Mouse (Mus musculus): Measurements from ENCODE around the gene Gm20379. TPM values are rescaled to one million over a fixed set of nuclear protein-coding genes. Genes with fewer than 3 reads are reported as not detected.
A peak's percentile ranks its signal among the peaks of the same experiment; 100 is the strongest.

The Gm20379 gene
- not detected for total RNA-seq (2022)

DNA sequence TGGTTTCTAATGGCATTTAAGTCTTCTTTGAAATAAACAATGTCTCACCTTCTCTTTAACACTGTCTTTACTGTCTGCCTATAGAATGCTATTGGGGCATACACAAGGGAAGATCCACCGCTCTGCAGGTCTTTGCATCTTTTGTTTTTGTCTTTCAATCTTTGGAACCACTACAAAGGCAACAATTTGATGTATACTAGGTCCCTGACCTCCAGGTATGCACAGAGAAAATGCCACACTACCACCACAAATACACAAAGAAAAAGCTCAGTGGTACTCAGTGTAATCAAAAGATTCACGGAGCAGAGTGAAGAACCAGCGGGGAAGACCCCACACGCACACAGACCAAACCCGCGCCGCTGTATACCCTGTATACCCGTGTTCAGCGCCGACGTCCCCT lies at the start of gene Gm20379:
Gene Gm20379, plus strand, starts transcription at position 301 of the 400 bp plus-strand sequence.
- DNase-seq (ENCODE audit: low spot score in 2 of 2) = no peak

DNA sequence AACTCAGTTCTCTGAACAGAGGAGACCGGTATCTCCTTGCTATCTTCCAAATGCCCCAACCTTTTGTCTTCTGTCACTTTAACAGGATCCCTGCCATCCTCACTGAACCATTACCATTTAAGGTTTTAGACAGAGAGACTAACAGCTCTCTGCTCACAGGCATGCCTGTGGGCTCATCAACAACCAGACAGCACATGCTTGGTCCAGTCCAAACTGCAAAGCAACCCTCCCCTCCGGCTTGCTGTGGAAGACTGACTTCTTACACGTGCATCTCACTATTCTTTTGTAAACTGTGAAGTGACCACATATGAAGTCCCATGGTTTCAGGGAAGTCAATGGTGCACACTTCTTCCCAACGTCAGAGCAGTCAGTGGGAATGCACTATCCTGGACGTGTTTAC lies 44.5 kb upstream of the Gm20379 start:
- no peak for DNase-seq (ENCODE audit: low spot score in 2 of 2)

- no peak for DNase-seq (ENCODE audit: low spot score in 2 of 2)
Observed at GRCm38 (mm10) chr13:92263566-92263965, 42.2 kb upstream of the Gm20379 start.

DNA sequence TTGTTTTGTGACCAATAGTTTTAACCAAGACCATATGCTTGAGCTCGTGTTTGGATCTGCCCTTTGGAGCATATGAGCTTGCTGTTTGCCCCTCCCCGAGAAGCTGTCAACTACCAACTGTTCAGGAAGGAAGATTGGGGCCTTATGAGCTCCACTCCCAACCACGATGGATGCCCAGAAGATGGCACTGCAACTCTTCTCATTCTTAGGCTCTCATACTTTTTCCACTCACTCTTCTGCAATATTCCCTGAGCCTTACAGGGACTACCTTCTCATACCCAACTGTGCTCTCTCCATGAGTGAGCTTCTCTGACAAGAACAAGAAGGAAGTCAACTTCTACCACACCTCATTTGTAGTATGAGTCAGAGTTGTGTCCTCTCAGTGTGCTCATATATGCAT lies 38.7 kb upstream of the Gm20379 start:
- no peak for DNase-seq (ENCODE audit: low spot score in 2 of 2)

GRCm38 (mm10) chr13:92274274-92275198 lies 31.2 kb upstream of the Gm20379 start:
- peak in 1 of 2 experiments; percentile 40 for DNase-seq (ENCODE audit: low spot score in 2 of 2)

GRCm38 (mm10) chr13:92275292-92275691 lies 30.5 kb upstream of the Gm20379 start:
- no peak for DNase-seq (ENCODE audit: low spot score in 2 of 2)

DNA sequence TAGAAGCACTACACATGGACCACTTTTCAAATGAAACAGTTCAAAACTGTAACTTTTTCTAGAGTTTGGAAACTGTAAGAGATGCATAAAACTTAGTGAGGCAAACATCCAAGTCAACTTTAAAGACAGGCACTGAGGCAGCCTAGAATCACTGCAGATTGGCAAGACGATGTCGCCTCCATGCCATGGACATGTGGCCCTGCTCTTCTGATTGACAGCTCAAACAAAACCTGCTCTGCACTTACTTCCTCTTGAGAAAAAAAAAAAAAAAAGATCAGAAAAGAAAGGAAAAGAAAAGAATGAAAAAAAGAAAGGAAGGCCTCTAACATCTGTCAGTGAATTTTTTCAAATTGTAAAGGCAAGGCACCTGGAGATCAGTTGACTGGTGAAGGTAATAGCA lies 28.8 kb upstream of the Gm20379 start:
- DNase-seq (ENCODE audit: low spot score in 2 of 2) = no peak

GRCm38 (mm10) chr13:92291605-92292004 lies 14.2 kb upstream of the Gm20379 start:
- DNase-seq (ENCODE audit: low spot score in 2 of 2) = no peak

- DNase-seq (ENCODE audit: low spot score in 2 of 2) = no peak
Observed at GRCm38 (mm10) chr13:92293883-92294282, 11.9 kb upstream of the Gm20379 start.

GRCm38 (mm10) chr13:92296490-92296889 lies 9.3 kb upstream of the Gm20379 start:
- no peak for DNase-seq (ENCODE audit: low spot score in 2 of 2)

GRCm38 (mm10) chr13:92297021-92297420 lies 8.8 kb upstream of the Gm20379 start:
- DNase-seq (ENCODE audit: low spot score in 2 of 2) = no peak

DNA sequence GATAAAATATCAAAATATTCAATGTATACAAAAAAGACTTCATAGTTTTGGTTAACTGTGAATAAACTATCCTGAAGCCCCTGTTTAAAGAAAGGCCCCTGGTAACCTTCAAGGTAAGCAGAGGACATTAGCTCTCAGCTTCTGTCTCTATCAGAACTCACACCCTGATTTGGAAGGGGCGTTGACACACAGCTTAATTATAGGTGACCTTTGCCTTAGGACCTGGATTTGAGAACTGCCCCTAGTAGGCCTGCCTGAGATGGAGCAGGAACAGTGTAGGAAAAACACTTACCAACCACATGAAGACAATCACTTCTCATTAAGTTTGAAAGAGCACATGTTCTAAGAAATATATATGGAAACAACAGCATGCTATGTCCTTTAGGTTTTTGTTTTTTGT lies 6.3 kb upstream of the Gm20379 start:
- DNase-seq (ENCODE audit: low spot score in 2 of 2) = no peak

GRCm38 (mm10) chr13:92301754-92302153 lies 4.0 kb upstream of the Gm20379 start:
- no peak for DNase-seq (ENCODE audit: low spot score in 2 of 2)

GRCm38 (mm10) chr13:92302466-92302865 lies 3.3 kb upstream of the Gm20379 start:
- no peak for DNase-seq (ENCODE audit: low spot score in 2 of 2)

DNA sequence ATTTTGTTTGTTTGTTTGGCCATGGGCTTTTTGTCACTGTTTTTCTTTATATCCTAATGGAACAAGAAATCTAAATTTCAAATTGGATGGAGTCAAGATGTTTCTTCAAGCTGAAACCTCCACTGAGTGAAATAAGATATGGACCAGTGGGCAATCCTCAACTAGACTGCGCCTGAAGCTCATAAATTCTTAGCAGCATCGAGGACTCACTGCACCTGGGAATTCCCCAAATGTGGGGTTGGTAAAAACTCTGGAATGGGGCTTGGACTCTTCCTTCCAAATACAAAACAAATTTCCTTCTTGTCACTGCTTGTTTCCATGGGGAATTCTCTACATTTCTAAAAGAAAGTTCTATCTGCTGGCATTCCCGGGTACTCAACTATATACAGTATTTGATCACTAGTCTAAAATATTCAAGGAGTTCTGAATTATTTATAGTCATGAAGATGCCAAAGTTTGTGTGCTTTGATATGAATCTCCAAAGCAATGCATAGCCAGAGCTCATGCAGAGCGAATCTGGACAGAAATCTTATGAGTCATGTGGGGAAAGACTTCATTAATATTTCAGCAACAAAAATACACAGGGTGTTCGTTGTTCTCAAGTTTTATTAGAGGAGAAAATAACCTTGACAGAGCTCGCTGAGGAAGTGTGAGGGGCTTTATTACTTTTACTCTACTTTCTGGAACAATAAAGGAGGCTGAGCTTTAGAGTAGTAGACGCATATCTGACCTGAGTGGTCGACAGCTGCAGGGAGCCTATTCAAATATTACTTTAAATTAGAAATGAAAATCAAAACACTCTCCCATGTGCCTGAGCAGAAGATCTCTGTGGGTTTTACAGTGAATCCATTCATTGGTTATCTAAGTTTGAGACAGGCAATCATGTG lies 2.5 kb upstream of the Gm20379 start:
- DNase-seq (ENCODE audit: low spot score in 2 of 2) = no peak

DNA sequence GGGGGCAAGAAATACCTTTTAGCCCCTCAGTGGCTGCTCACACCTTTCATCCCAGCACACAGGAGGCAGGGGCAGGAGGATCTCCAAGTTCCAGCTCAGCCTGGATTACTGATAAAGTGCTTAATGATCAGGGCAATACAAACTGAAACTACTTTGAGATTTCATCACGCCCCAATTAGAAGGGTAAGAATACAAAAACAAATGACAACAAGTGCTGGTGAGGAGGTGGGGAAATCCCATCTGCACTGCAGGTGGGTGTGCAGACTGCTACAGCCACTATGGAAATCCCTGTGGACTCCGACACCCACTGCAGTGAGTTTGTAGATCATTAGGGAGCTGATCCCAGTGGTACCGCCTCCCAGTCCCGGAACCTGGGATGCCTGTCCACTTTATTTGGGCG lies 1.5 kb upstream of the Gm20379 start:
- no peak for DNase-seq (ENCODE audit: low spot score in 2 of 2)

- no peak for DNase-seq (ENCODE audit: low spot score in 2 of 2)
Observed at GRCm38 (mm10) chr13:92314613-92315012, 8.8 kb downstream of the Gm20379 start.

GRCm38 (mm10) chr13:92320770-92321169 lies 15.0 kb downstream of the Gm20379 start:
- DNase-seq (ENCODE audit: low spot score in 2 of 2) = no peak

GRCm38 (mm10) chr13:92326030-92326429 lies 20.2 kb downstream of the Gm20379 start:
- DNase-seq (ENCODE audit: low spot score in 2 of 2) = no peak

DNA sequence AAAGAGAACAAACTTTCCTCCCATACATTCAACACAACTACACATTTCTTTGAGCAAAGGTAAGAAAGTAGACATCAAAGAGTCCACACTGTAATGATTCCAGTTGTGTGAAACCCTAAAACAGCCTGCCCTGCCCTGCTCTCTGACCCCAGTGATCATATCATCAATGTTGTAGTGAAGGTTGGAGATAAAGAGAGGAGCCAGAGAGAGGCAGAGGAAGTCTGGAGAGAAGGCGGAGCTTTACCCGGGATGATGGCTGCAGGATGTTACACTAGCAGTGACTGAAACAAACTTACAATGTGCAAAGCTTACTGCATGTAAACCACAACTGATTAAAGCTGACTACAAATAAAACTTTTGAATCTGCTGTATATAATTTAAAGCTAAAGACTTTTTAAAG lies 22.2 kb downstream of the Gm20379 start:
- DNase-seq (ENCODE audit: low spot score in 2 of 2) = no peak

GRCm38 (mm10) chr13:92330621-92331020 lies 24.8 kb downstream of the Gm20379 start:
- DNase-seq (ENCODE audit: low spot score in 2 of 2) = no peak
